In genomic region chr3:92263462-92263861, GRCm38 (mm10) we compare ENCODE assay signal across 15 mouse cellular contexts. TPM values are rescaled to one million over a fixed set of nuclear protein-coding genes. Genes with fewer than 3 reads are reported as not detected.
"Had no signal": no experiment of that assay in that cellular context is flagged by ENCODE, and none has a peak within 500 bp of the region (broad histone marks: within the 10 kb centered on the region; RNA-seq: fewer than 3 reads in every experiment).

No protein-coding gene starts in this region.

RNA-seq across cellular contexts. Expression of gene Sprr2a3, which starts 21.8 kb away (rescaled TPM):
- polyA plus RNA-seq: inflammation-experienced regulatory T-cells, adult 6 months; kidney, embryonic 15.5 days; limb, embryonic 13.5 days; liver, embryonic 13.5 days; lung, postnatal 0 days; macrophage; midbrain, embryonic 12.5 days; midbrain, embryonic 16.5 days; neural tube, embryonic 11.5 days; neural tube, embryonic 15.5 days had no signal

RNA-seq across cellular contexts. Expression of gene Sprr2a2, which starts 47.7 kb away (rescaled TPM):
- polyA plus RNA-seq: inflammation-experienced regulatory T-cells, adult 6 months; macrophage; midbrain, embryonic 12.5 days; neural tube, embryonic 15.5 days had no signal

RNA-seq across cellular contexts. Expression of gene Sprr2a1, which starts 47.9 kb away (rescaled TPM):
- polyA plus RNA-seq: kidney, embryonic 15.5 days; liver, adult 2 months; liver, embryonic 13.5 days; macrophage; midbrain, embryonic 12.5 days; midbrain, embryonic 16.5 days; neural tube, embryonic 11.5 days; neural tube, embryonic 15.5 days; testis, adult 2 months had no signal

RNA-seq across cellular contexts. Expression of gene Sprr2b, which starts 53.0 kb away (rescaled TPM):
- polyA plus RNA-seq: inflammation-experienced regulatory T-cells, adult 6 months; kidney, adult 2 months; kidney, embryonic 15.5 days; limb, embryonic 13.5 days; liver, adult 2 months; liver, embryonic 13.5 days; lung, adult 2 months; lung, postnatal 0 days; macrophage; midbrain, embryonic 12.5 days; midbrain, embryonic 16.5 days; neural tube, embryonic 11.5 days; testis, adult 2 months; urinary bladder, adult 2 months had no signal
